21 mouse cellular contexts compared by ENCODE assay signal in the genomic region with DNA sequence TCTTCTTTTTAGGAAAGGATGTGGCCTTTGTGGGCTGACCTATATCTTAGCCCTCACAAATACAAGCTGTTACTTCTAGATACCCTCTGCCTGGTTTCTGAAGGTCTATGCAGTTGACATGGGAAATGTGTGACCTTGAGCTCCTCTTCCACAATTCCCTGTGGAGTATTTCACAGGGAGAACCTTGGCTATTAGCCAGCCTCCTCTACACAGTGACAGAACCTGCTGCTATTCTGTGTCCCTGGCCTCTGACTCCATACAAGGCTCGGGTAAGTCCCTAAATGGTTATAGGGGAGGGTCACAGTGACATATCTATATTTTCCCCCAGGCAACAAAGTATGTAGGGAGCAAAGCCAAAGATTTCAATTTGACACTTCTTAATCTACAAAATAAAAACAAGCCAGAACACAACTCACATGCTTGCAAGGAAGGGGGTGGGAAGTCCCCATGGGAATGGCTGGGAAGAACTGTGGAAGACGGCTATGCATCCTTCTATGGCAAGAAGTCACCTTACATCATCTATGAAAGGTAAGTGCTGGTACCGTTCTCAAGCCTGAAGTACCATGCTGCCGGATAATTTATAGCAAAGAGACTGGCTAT.
A peak's percentile ranks its signal among the peaks of the same experiment; 100 is the strongest.
DNase-seq lines count a peak whose midpoint lies in the region; ATAC-seq and TF ChIP-seq lines count a peak whose summit lies in the region.
"Had no signal": no experiment of that assay in that cellular context is flagged by ENCODE, and none has a peak within 500 bp of the region (broad histone marks: within the 10 kb centered on the region; RNA-seq: fewer than 3 reads in every experiment).

No protein-coding gene starts in this region.

- no peak for TF ChIP-seq CTCF in heart, adult 2 months (IDR thresholded peaks at IDR 0.05)

- H3K27ac ChIP-seq in heart, embryonic 14.5 days (replicated peaks in 1 of 2; ENCODE audit: control insufficient read depth in 1 of 2, insufficient read depth in 1 of 2, low read depth in 2 of 2, low read length in 2 of 2) = peak overlapping the region; percentile 71 to 90
- no peak overlapping the region for H3K27ac ChIP-seq in heart, adult 2 months
- H3K27ac ChIP-seq in kidney, embryonic 16.5 days (ENCODE audit: low read length) = no peak overlapping the region
- H3K27ac ChIP-seq: embryonic facial prominence, embryonic 15.5 days; gastrocnemius, adult 2 months; hindbrain, embryonic 13.5 days; limb, embryonic 10.5 days; liver, embryonic 15.5 days; lung, embryonic 15.5 days; midbrain, embryonic 13.5 days had no signal

- no peak overlapping the region for H3K4me3 ChIP-seq in heart, embryonic 14.5 days (ENCODE audit: control insufficient read depth in 1 of 2, insufficient read depth in 1 of 2, low read depth in 1 of 2, low read length in 2 of 2)
- no peak overlapping the region for H3K4me3 ChIP-seq in heart, adult 2 months
- H3K4me3 ChIP-seq in kidney, embryonic 16.5 days (ENCODE audit: low read length) = no peak overlapping the region
- H3K4me3 ChIP-seq: embryonic facial prominence, embryonic 15.5 days; gastrocnemius, adult 2 months; hindbrain, embryonic 13.5 days; limb, embryonic 10.5 days; liver, embryonic 15.5 days; lung, embryonic 15.5 days; megakaryocyte, embryonic 14.5 days; midbrain, embryonic 13.5 days had no signal

- TF ChIP-seq EP300 in heart, adult 2 months (IDR thresholded peaks at IDR 0.05; ENCODE audit: insufficient read depth, low read depth, low read length) = no peak

- no peaks in the 10 kb centered on the region for H3K36me3 ChIP-seq in heart, embryonic 14.5 days (ENCODE audit: control insufficient read depth, insufficient read depth, low read length)
- H3K36me3 ChIP-seq in heart, adult 2 months (ENCODE audit: control insufficient read depth, insufficient read depth, low read length) = no peaks in the 10 kb centered on the region
- no peaks in the 10 kb centered on the region for H3K36me3 ChIP-seq in kidney, embryonic 16.5 days (ENCODE audit: insufficient read depth, low read length)
- H3K36me3 ChIP-seq: embryonic facial prominence, embryonic 15.5 days; hindbrain, embryonic 13.5 days; limb, embryonic 10.5 days; liver, embryonic 15.5 days; lung, embryonic 15.5 days; midbrain, embryonic 13.5 days had no signal

- H3K4me1 ChIP-seq in heart, embryonic 14.5 days (ENCODE audit: control insufficient read depth in 2 of 2, insufficient read depth in 2 of 2, low read length in 2 of 2) = peaks cover 4 to 17% of the 10 kb centered on the region in 2 experiments
- no peaks in the 10 kb centered on the region for H3K4me1 ChIP-seq in heart, adult 2 months (ENCODE audit: control insufficient read depth, insufficient read depth, low read length)
- H3K4me1 ChIP-seq in kidney, embryonic 16.5 days (ENCODE audit: insufficient read depth, low read length) = peaks cover 6% of the 10 kb centered on the region; the same call in 1 of the 2 replicates
- H3K4me1 ChIP-seq: embryonic facial prominence, embryonic 15.5 days; hindbrain, embryonic 13.5 days; liver, embryonic 15.5 days; midbrain, embryonic 13.5 days had no signal

- no peak for TF ChIP-seq POLR2A in heart, adult 2 months (IDR thresholded peaks at IDR 0.05; ENCODE audit: insufficient read depth, low read depth, low read length)

- no peaks in the 10 kb centered on the region for H3K27me3 ChIP-seq in heart, embryonic 14.5 days (ENCODE audit: control insufficient read depth, insufficient read depth, low read length)
- H3K27me3 ChIP-seq in heart, adult 2 months (ENCODE audit: control insufficient read depth, insufficient read depth, low read length) = no peaks in the 10 kb centered on the region
- H3K27me3 ChIP-seq in kidney, embryonic 16.5 days (ENCODE audit: insufficient read depth, low read length) = no peaks in the 10 kb centered on the region
- H3K27me3 ChIP-seq: embryonic facial prominence, embryonic 15.5 days; hindbrain, embryonic 13.5 days; liver, embryonic 15.5 days; lung, embryonic 15.5 days; midbrain, embryonic 13.5 days had no signal

- peak overlapping the region; percentile 21; the same call in 1 of the 2 replicates for H3K4me2 ChIP-seq in heart, embryonic 14.5 days (ENCODE audit: low read length)
- no peak overlapping the region for H3K4me2 ChIP-seq in kidney, embryonic 16.5 days (replicated peaks; ENCODE audit: low read depth, low read length)
- H3K4me2 ChIP-seq: embryonic facial prominence, embryonic 15.5 days; hindbrain, embryonic 13.5 days; liver, embryonic 15.5 days; lung, embryonic 15.5 days; midbrain, embryonic 13.5 days had no signal

- intact Hi-C loops in heart, adult 2 months (cut with DNase I) = no loop called here

- 25% methylated on average over 4 of the region's 4 CpGs for WGBS in heart, embryonic 14.5 days
- WGBS in heart, adult 2 months = 60% methylated on average over 4 of the region's 4 CpGs
- 66% methylated on average over 4 of the region's 4 CpGs for WGBS in kidney, embryonic 16.5 days

- H3K9me3 ChIP-seq in heart, embryonic 14.5 days (ENCODE audit: control insufficient read depth, low read length) = no peaks in the 10 kb centered on the region
- no peaks in the 10 kb centered on the region for H3K9me3 ChIP-seq in kidney, embryonic 16.5 days (ENCODE audit: low read length)
- H3K9me3 ChIP-seq: embryonic facial prominence, embryonic 15.5 days; hindbrain, embryonic 13.5 days; limb, embryonic 10.5 days; liver, embryonic 15.5 days; lung, embryonic 15.5 days; megakaryocyte, embryonic 14.5 days; midbrain, embryonic 13.5 days had no signal

- H3K9ac ChIP-seq in heart, embryonic 14.5 days (ENCODE audit: low read length) = no peak overlapping the region
- H3K9ac ChIP-seq in heart, adult 2 months (ENCODE audit: low read depth, low read length) = no peak overlapping the region
- H3K9ac ChIP-seq in kidney, embryonic 16.5 days (replicated peaks; ENCODE audit: low read length) = no peak overlapping the region
- H3K9ac ChIP-seq: embryonic facial prominence, embryonic 15.5 days; hindbrain, embryonic 13.5 days; liver, embryonic 15.5 days; lung, embryonic 15.5 days; midbrain, embryonic 13.5 days had no signal

- DNase-seq in adrenal gland, adult (ENCODE audit: inconsistent age in 2 of 2, low spot score in 1 of 2) = peak; percentile 67 to 88
- DNase-seq in adrenal gland, postnatal 25 days = no peak
- no peak for DNase-seq in heart, adult 2 months
- no peak for DNase-seq in kidney, postnatal 10 days
- DNase-seq in adrenal gland, postnatal 10 days = peak; percentile 61
- DNase-seq in embryo, embryonic 10 days (ENCODE audit: low spot score) = no peak
- DNase-seq: cerebellum, adult 9-10 months; gastrocnemius, adult 2 months; kidney, adult 11 months; liver; thymus, postnatal 25 days had no signal

- peak; percentile 88 for ATAC-seq in heart, embryonic 14.5 days (ENCODE audit: insufficient number of reproducible peaks, insufficient read depth, low FRiP score, low read depth)
- ATAC-seq in kidney, embryonic 16.5 days (ENCODE audit: low FRiP score, low TSS enrichment) = peak; percentile 61
- ATAC-seq: forebrain, embryonic 14.5 days; midbrain, embryonic 13.5 days had no signal

- no peaks in the 10 kb centered on the region for H3K79me2 ChIP-seq in heart, adult 2 months (replicated peaks; ENCODE audit: control insufficient read depth, insufficient read depth, low read length)

Comparison
In these comparisons a context has a peak if more than half of its experiments do, and no peak if none do; other contexts are left out.
1. DNase-seq: peak in adrenal gland, adult (2 of 2) and adrenal gland, postnatal 10 days (single experiment); none in adrenal gland, postnatal 25 days (single experiment), heart, adult 2 months (0 of 2), kidney, postnatal 10 days (single experiment) and embryo, embryonic 10 days (single experiment).
2. H3K27ac ChIP-seq: peak in heart, embryonic 14.5 days (2 of 2); none in heart, adult 2 months (single experiment) and kidney, embryonic 16.5 days (single experiment).